Mouse (Mus musculus) cerebellum, postnatal 4 days (tissue): ENCODE measurements around the gene Pdf.
"Not testable (repeated sequence)": the region's sequence is repeated elsewhere in the genome, so short reads cannot be mapped to it uniquely, and the experiment has no call there.

Source experiments
- DNase-seq, 2 experiments: peaks; one replicate each; pipeline ENCODE4 v3.0.0; 2022; ENCODE audit warnings: low spot score in 2 of 2, mixed read lengths in 1 of 2

The Pdf gene

DNA sequence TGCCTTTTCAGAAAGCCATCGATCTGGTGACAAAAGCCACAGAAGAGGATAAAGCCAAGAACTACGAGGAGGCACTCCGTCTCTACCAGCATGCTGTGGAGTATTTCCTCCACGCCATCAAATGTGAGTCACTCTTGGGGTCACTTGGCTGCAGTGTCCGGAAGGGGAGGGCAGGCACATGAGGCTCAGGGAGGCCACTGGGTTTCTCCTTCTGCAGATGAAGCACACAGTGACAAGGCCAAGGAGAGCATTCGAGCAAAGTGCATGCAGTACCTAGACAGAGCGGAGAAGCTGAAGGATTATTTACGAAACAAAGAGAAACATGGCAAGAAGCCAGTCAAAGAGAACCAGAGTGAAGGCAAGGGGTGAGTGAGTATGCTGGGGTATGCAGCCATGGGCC is 11.8 kb downstream of the Pdf start:
- no peak for DNase-seq

DNA sequence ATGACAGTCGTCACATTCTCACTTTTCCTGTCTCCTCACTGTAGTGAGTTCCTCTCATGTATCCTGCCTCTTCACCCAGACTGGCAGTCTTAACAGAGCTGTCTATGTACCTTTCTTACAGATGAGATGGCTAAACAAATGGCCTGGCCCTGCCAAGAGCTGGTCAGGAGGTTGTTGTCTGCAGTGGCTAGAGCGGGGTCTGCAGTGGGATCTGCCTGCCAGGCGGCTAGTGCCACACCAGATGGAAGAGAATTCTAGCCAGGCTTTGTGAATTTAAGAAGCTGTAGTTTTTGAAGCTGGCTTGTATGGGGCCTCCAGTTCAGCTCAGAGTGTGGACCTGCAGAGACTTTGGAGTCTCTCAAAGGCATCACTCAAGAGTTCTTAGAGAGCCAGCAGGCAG is 12.8 kb downstream of the Pdf start:
- no peak for DNase-seq

DNA sequence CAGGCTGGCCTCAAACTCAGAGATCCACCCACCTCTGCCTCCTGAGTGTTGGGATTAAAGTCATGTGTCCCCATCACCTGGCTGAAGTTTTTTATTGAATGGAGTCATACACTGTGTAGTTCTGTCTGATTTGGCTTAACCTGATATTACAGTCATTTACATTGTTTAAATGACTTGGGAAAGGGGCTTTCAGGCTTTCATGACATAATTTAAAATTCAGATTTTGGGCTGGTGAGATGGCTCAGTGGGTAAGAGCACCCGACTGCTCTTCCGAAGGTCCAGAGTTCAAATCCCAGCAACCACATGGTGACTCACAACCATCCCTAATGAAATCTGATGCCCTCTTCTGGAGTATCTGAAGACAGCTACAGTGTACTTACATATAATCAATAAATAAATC is 14.8 kb downstream of the Pdf start:
- DNase-seq, result not testable (repeated sequence)

DNA sequence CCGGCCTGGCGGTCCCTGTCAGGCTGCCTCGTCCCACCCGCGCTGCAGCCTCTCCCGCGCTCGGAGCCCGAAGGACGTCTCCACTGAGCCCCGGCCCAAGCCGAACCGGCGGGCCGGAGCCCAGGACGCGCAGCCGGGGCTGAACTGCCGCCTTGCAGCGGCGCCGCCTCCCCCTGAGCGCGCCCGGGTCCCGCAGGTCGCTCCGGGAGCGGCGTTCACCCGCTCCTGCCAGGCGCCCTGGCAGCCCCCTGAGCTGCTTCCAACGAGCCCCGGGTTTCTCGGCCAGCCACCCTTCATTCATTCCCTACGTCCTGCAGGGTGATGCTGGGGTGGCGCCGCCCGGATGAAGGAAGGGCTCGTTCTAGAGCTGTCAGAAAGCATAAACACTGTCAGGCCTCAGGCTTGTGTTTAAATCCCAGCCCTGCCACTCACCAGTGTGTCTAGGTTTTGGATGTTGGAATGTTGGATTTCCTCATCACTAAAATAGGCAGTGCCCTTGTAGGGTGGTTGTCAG is 16.8 kb downstream of the Pdf start:
- DNase-seq, result no peak

DNA sequence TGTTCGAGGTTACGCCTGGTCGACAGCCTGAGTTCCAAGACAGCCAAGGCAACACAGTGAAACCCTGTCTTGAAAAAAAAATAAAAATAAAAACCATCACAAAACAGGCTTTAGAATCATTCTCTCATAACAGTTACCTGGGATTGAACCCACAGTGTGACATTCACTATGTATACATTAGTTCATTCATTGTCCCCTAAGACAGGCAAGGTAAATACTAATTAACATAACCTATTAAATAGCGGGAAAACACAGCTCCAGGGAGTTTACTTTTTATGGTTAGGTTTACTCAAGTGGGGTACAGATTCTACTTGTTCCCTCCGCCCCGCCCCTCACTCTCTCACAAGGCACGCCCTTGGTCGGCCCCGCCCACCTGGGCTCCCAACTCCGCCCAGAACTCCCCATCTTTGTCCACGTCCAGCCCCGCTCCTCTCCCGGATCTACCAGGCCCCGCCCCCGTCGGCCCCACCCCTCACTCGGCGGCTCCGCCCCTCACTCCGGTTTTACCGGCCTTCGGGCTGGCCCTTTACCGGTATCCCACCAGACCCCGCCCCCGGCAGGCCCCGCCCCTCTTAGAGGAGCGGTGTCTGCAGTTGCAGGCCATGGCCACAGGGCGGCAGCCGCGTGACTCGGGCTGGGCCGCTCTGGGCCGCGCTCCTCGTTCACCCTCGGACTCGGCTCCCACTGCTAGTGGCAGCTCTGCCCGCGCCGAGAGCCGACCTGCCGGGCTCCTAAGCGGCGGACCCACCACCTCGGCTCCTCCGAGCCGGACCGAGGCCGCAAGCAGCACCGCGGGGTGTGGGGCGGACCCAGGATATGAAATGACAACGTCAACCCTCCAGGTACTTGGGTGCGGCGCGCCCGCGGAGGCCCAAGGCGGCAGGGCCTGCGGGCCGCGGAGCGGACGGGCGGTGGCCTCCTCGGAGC is 17.5 kb downstream of the Pdf start, which contains the start of gene Vps4a:
Gene Vps4a (plus strand): TSS at position 573 of the 927 bp plus-strand sequence.
- peak; percentile 94 to 98 for DNase-seq

DNA sequence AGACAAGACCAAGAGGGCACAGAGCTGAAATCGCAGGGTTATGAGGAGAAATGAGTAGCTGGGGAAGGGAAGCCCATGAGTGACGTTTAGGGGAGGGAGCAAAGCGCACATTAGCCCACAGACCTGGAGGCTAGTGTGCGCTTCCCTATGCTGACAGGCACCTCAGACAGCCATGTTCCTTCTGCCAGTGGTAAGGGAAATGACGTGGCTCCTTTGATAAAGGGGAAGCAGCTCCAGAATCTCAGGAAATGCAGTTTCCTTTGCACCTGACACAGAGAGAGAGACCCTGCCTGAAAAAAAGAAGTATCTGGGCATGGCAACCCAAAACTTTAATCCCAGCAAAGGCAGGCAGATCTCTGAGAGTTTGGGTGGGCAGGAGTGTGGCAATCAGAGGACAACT is 18.4 kb downstream of the Pdf start:
- no peak for DNase-seq

DNA sequence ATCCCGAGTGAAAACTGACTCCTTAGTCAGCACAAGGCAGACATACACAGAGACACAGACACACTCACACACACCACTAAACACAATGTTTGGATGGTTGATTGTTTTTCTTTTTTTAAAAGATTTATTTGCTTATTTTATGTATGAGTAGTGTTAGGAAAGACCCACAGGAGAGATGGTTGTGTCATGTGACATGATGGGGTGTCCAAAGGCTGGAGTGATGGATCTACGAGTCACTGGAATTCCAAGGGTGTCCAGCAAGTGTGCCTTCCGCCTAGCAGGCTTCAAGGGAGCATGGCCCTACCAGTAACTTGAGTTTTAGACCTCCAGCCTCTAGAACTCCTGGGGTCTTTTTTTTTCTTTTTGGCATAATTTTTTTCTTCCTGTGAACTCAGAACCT is 19.1 kb downstream of the Pdf start:
- no peak for DNase-seq

DNA sequence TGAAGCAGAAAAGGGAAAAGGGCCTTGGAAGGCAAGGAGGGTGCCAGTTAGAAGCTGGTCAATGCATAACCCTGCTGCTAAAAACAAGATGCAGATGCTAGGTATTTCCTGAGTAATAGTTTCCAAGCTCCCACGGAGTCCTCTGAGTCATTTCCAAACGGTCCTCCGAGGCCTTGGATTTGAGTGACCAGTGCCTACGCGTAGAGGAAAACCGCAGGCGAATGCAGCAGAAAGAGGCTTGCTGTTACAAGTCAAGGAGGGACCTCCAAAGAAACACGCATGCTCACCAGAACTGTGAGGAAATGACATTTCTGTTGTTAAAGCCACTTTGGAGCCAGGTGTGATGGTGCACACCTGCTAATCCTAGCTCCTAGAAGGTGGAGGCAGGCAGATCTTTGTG is 24.9 kb downstream of the Pdf start:
- no peak for DNase-seq

DNA sequence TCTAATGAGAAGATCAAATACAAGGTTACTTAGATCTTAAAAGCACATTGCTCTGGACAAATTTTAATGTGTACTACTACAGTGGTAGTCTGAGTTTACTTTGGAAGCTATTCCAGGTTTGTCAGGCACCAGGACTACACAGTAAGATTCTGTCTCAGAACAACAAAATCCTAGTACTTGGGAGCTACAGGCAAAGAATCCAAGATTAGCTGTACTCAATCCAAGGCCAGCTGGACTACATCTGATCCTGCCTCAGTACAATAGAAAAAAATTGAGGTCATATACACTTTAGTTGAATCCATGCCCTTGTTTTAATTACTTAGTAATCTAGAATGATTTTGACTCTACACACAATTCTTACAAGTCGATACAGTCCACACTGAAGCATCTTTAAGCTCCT is 33.5 kb downstream of the Pdf start:
- no peak for DNase-seq

DNA sequence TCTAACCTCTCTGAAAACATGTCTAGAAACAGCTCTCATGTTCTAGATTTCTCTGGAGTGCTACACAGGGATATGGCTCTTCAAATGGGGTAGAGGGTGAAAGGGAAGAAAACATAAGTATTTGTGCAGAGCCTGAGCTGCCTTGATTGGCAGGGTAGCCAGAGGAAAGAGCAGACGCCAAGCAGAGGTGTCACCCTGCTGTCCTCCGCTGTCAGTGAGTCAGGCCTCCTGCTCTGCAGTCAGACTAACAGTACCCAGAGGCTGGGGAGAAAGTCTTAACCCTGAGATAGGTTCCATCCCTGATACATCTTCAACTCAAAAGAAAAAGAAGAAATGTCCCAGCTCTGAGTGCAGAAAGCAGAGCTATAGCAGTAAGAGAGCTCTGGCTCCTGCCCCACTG is 35.7 kb downstream of the Pdf start:
- DNase-seq, result no peak

DNA sequence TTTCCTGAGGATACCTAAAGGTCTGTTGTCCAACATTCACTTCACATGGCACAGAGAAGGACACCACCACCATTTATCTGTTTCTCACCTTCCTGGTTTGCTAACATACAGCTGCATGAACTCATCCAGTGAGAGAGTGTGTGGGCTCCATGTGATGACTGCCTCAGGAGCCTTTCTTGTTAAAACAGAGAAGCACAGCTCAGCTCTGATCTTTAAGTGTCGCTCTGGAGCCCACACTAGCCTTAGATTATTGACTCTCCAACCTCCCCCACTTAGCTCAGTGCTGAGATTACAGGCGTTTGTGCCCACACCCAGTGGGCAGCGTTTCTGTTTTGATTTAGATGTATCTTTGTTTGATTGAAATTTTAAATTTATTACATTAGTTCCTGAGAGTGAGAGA is 40.6 kb downstream of the Pdf start:
- DNase-seq, result no peak

DNA sequence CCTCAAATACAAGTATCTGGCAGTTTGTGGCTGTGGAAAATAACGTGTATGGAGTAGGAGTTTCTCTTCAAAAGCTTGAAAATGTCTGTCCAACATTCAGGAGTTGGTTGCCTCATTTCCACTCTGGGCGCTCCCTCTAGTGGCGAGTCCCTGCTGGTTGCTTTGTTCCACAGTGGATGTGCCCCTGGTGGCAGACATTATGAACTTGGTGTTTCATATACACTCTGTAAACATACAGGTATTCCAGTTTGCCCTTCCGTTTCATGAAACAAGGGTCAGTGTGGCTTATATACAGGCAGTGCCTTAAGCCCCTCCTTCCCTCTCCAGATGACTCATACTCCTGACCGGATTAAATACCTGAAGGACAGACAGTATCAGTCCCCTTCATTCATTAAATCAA is 45.9 kb downstream of the Pdf start:
- DNase-seq, result peak; percentile 80 to 91

DNA sequence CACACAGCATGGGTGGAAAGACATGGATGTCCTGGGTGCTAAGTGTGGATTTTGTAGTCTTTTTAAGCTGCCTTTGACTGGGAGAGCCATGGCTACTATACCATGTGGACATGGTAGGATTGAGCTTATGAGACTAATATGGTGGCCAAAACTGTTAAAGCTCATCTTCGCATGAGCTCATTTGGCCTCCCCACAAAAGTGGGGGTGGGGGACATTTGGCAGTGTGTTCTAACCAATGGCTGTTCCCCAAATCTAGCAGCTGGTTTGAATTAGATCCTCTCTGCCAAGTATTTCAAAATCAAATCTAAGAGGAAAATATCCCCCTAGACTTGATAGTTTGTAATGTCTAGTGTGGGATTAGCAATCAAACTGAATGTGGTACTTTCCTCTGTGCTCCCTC is 49.3 kb downstream of the Pdf start:
- peak in 1 of 2 experiments; percentile 5 for DNase-seq

DNA sequence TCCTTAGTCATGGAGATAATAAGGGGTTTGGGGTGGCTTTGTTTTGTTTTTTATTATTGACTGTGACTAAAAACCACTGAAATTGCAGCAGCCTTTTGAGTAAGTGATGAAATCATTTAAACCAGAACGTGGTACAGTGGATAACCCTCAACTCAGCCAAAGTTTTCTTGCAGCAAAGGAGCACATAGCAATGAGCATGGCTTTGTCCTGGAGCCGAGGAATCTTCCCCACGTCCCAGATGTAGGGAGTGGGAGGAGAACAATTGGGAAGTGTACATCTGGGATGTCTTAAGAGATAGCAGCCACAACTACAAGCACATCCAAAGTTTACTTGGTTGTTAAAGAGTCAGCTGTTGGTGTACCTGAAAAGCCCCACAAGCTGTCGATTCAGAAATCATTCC is 51.0 kb downstream of the Pdf start:
- no peak for DNase-seq

DNA sequence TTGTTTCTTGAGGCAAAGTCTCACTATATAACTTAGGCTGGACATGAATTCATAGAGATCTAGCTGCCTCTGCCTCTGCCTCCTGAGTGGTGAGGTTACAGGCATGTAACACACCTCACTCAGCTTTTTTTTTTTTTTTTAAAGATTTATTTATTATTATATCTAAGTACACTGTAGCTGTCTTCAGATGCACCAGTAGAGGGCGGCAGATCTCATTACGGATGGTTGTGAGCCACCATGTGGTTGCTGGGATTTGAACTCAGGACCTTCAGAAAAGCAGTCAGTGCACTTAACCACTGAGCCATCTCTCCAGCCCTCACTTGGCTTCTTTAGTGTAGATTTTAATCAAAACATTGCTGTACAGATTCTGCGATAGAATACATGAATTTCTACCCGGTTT is 52.1 kb downstream of the Pdf start:
- DNase-seq, result not testable (repeated sequence)
